Mouse (Mus musculus): ENCODE data around the gene Adh6a. TPM values are rescaled to one million over a fixed set of nuclear protein-coding genes. Genes with fewer than 3 reads are reported as not detected.

The Adh6a gene
- polyA plus RNA-seq, 1 experiment from 2014 or later = not detected

DNA sequence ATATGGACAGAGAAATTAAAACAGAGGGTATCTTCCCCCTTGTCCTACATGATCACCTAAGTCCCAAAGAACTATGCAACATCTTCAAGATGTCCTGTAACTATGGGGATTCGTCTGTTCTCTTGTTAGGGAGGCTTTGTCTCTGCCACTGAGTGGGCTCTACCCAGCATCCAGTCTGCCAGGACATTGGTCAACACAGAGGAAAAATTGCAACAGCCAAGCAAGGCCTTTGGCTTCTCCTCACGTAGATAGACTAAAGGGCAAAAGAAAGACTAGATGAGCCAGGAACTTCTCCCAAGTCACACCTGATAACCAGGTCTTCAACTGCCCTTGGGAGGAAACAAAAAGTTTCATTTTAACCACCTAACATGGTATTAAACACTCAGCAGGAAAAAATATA is 62.1 kb downstream of the Adh6a start:
- 83% methylated on average over 2 of the region's 2 CpGs for WGBS

More for the DNA sequence above, 62.1 kb downstream of the Adh6a start:
- H3K9me3 ChIP-seq = no peaks in the 10 kb centered on the region; the same call in 1 of the 2 replicates
- H3K9ac ChIP-seq = no peak overlapping the region
- H3K4me1 ChIP-seq = no peaks in the 10 kb centered on the region
- H3K4me3 ChIP-seq = no peak overlapping the region
- no peak overlapping the region for H3K27ac ChIP-seq
- no peaks in the 10 kb centered on the region for H3K36me3 ChIP-seq
- ATAC-seq (ENCODE audit: low FRiP score, low read depth) = no peak
- no peak overlapping the region for H3K4me2 ChIP-seq (replicated peaks)
- H3K27me3 ChIP-seq = no peaks in the 10 kb centered on the region

Other genes starting within 250 kb of the Adh6a start
- gene 1110002E22Rik, start 248.2 kb upstream of the Adh6a start, polyA plus RNA-seq (2015; fragmentation: Nextera tagmentation; extraction: Ambion mirVana) = 1.6 and 2.3 TPM in 2 replicates
- 0.09 TPM in 1 of 2 replicates, not detected in the other for gene Gm5105, start 245.9 kb upstream of the Adh6a start, polyA plus RNA-seq (2015; fragmentation: Nextera tagmentation; extraction: Ambion mirVana)
- 11.1 and 11.2 TPM in 2 replicates for gene Trmt10a, start 169.8 kb upstream of the Adh6a start, polyA plus RNA-seq (2015; fragmentation: Nextera tagmentation; extraction: Ambion mirVana)
- 9.0 and 9.2 TPM in 2 replicates for gene Mttp, start 168.3 kb upstream of the Adh6a start, polyA plus RNA-seq (2015; fragmentation: Nextera tagmentation; extraction: Ambion mirVana)
- gene 4930579F01Rik, start 119.5 kb upstream of the Adh6a start, polyA plus RNA-seq (2015; fragmentation: Nextera tagmentation; extraction: Ambion mirVana) = 0.13 TPM in 1 of 2 replicates, not detected in the other
- 0.32 and 1.1 TPM in 2 replicates for gene Adh7, start 95.5 kb upstream of the Adh6a start, polyA plus RNA-seq (2015; fragmentation: Nextera tagmentation; extraction: Ambion mirVana)
- gene Adh1, start 52.3 kb upstream of the Adh6a start, polyA plus RNA-seq (2015; fragmentation: Nextera tagmentation; extraction: Ambion mirVana) = 6.1 and 6.7 TPM in 2 replicates
- 0.80 and 1.1 TPM in 2 replicates for gene Adh6b, start 28.5 kb downstream of the Adh6a start, polyA plus RNA-seq (2015; fragmentation: Nextera tagmentation; extraction: Ambion mirVana)
- gene Adh4, start 102.2 kb downstream of the Adh6a start, polyA plus RNA-seq (2015; fragmentation: Nextera tagmentation; extraction: Ambion mirVana) = not detected in 2 replicates
- 194 and 208 TPM in 2 replicates for gene Adh5, start 129.8 kb downstream of the Adh6a start, polyA plus RNA-seq (2015; fragmentation: Nextera tagmentation; extraction: Ambion mirVana)
- gene Metap1, start 176.2 kb downstream of the Adh6a start, polyA plus RNA-seq (2015; fragmentation: Nextera tagmentation; extraction: Ambion mirVana) = 42.6 and 44.0 TPM in 2 replicates
- gene Eif4e, start 212.9 kb downstream of the Adh6a start, polyA plus RNA-seq (2015; fragmentation: Nextera tagmentation; extraction: Ambion mirVana) = 402 TPM in 2 replicates

Measured in limb, embryonic 13.5 days (tissue).